ENCODE assay signal across 21 mouse cellular contexts in the genomic region with DNA sequence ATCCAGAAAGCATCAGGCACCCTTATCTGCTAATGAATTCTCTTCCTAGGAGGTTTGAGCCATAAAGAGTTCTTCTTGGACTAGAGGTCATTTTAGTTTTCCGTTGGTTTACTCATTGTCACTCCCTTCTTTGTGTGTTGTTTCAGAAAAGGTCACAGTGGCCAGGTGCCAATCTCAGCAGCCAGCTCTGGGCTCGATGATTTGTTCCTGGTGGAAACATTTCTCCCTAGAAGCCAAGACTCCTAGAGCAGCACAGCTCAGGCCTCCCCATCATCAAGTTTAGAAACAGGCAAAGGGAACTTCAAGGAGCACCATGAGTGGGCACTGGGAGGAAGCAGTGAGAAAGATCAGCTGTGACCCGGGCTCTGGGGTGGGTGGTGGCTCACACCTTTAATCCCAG.
DNase-seq lines count a peak whose midpoint lies in the region; ATAC-seq and TF ChIP-seq lines count a peak whose summit lies in the region.
"Had no signal": no experiment of that assay in that cellular context is flagged by ENCODE, and none has a peak within 500 bp of the region (broad histone marks: within the 10 kb centered on the region; RNA-seq: fewer than 3 reads in every experiment).

No protein-coding gene starts in this region.

- no peak for TF ChIP-seq POLR2A in heart, adult 2 months (IDR thresholded peaks at IDR 0.05; ENCODE audit: insufficient read depth, low read depth, low read length)

- intact Hi-C loops in heart, adult 2 months (cut with DNase I) = no loop called here

- TF ChIP-seq EP300 in heart, adult 2 months (IDR thresholded peaks at IDR 0.05; ENCODE audit: insufficient read depth, low read depth, low read length) = no peak

- peak; percentile 85 for DNase-seq in heart, adult 11 months
- DNase-seq in heart, adult 2 months = no peak
- peak; percentile 7 for DNase-seq in lung, postnatal 36 days
- DNase-seq in lung, postnatal 25 days (ENCODE audit: low spot score) = no peak
- DNase-seq in adipocyte (ENCODE audit: low spot score) = peak; percentile 54
- DNase-seq in gastrocnemius, postnatal 25 days = peak; percentile 31
- DNase-seq: cerebellum, adult 18-20 months; cerebellum, postnatal 36 days; kidney, adult 2 months; kidney, postnatal 10 days; right cerebral cortex, adult 18-20 months; thymus, postnatal 36 days had no signal

- H3K36me3 ChIP-seq in heart, adult 2 months (ENCODE audit: control insufficient read depth, insufficient read depth, low read length) = no peaks in the 10 kb centered on the region
- H3K36me3 ChIP-seq: embryonic facial prominence, embryonic 15.5 days; heart, embryonic 12.5 days; hindbrain, embryonic 10.5 days; limb, embryonic 15.5 days; liver, embryonic 15.5 days; midbrain, embryonic 12.5 days had no signal

- no peaks in the 10 kb centered on the region for H3K79me2 ChIP-seq in heart, adult 2 months (replicated peaks; ENCODE audit: control insufficient read depth, insufficient read depth, low read length)

- TF ChIP-seq CTCF in heart, adult 2 months (IDR thresholded peaks at IDR 0.05) = no peak

- H3K27me3 ChIP-seq in heart, adult 2 months (ENCODE audit: control insufficient read depth, insufficient read depth, low read length) = no peaks in the 10 kb centered on the region
- H3K27me3 ChIP-seq: embryonic facial prominence, embryonic 15.5 days; heart, embryonic 12.5 days; limb, embryonic 15.5 days; liver, embryonic 15.5 days; midbrain, embryonic 12.5 days had no signal

- H3K4me3 ChIP-seq in heart, adult 2 months = no peak overlapping the region
- H3K4me3 ChIP-seq: embryonic facial prominence, embryonic 15.5 days; heart, embryonic 12.5 days; hindbrain, embryonic 10.5 days; layer of hippocampus, adult 2 months; limb, embryonic 15.5 days; liver, embryonic 15.5 days; midbrain, embryonic 12.5 days had no signal

- H3K4me1 ChIP-seq in heart, adult 2 months (ENCODE audit: control insufficient read depth, insufficient read depth, low read length) = 0 out of 2 replicates have a peak, but pooled peaks cover 3% of the 10 kb centered on the region
- H3K4me1 ChIP-seq: heart, embryonic 12.5 days; hindbrain, embryonic 10.5 days; limb, embryonic 15.5 days; liver, embryonic 15.5 days; midbrain, embryonic 12.5 days had no signal

- 24% methylated on average over 3 of the region's 3 CpGs for WGBS in heart, adult 2 months

- ATAC-seq in megakaryocyte progenitor cell, adult 5-6 weeks (replicated peaks; ENCODE audit: poor library complexity) = no peak
- ATAC-seq: forebrain, embryonic 16.5 days had no signal

- no peak overlapping the region for H3K9ac ChIP-seq in heart, adult 2 months (ENCODE audit: low read depth, low read length)
- H3K9ac ChIP-seq: embryonic facial prominence, embryonic 15.5 days; heart, embryonic 12.5 days; limb, embryonic 15.5 days; liver, embryonic 15.5 days; midbrain, embryonic 12.5 days had no signal

- no peak overlapping the region for H3K27ac ChIP-seq in heart, adult 2 months
- H3K27ac ChIP-seq: embryonic facial prominence, embryonic 15.5 days; hindbrain, embryonic 10.5 days; layer of hippocampus, adult 2 months; limb, embryonic 15.5 days; liver, embryonic 15.5 days; midbrain, embryonic 12.5 days had no signal

Comparison
In these comparisons a context has a peak if more than half of its experiments do, and no peak if none do; other contexts are left out.
1. DNase-seq: peak in heart, adult 11 months (single experiment), lung, postnatal 36 days (single experiment), adipocyte (single experiment) and gastrocnemius, postnatal 25 days (single experiment); none in heart, adult 2 months (0 of 2) and lung, postnatal 25 days (single experiment).